Mouse (Mus musculus) CH12.LX (cell line): ENCODE measurements around the gene Fam90a1a. TPM values are rescaled to one million over a fixed set of nuclear protein-coding genes. Genes with fewer than 3 reads are reported as not detected.
A peak's percentile ranks its signal among the peaks of the same experiment; 100 is the strongest.

ENCODE experiments used
- DNase-seq: peaks from one replicate; pipeline ENCODE4 v3.0.0-alpha.2; 2013; ENCODE audit errors: extremely low read depth
- H3K27ac ChIP-seq: 2 replicates; pipeline ENCODE4 v1.5.1; 2012; ENCODE audit warnings: low read depth, mild to moderate bottlenecking, control low read depth, moderate library complexity; ENCODE audit not compliant: insufficient read depth
- H3K27me3 ChIP-seq: replicated peaks from 2 replicates; pipeline ENCODE3; 2012; ENCODE audit warnings: inconsistent platforms
- H3K36me3 ChIP-seq, 2 experiments: replicated peaks in 1 of 2; 2 replicates each; pipeline versions ENCODE3 to v1.6.1; 2012; ENCODE audit warnings: inconsistent platforms in 1 of 2, low read length in 1 of 2, mild to moderate bottlenecking in 1 of 2, mixed read lengths in 1 of 2, moderate library complexity in 1 of 2; ENCODE audit not compliant: control insufficient read depth in 1 of 2, insufficient read depth in 1 of 2
- H3K4me1 ChIP-seq, 2 experiments: 2 replicates each; pipeline ENCODE4 v1.6.1; 2012; ENCODE audit warnings: inconsistent platforms in 1 of 2, moderate library complexity in 1 of 2; ENCODE audit not compliant: insufficient read depth in 2 of 2, control insufficient read depth in 1 of 2
- H3K4me2 ChIP-seq: 2 replicates; pipeline ENCODE4 v1.6.1; 2012; ENCODE audit warnings: low read depth, mild to moderate bottlenecking, control low read depth; ENCODE audit not compliant: poor library complexity, insufficient read depth, severe bottlenecking
- H3K4me3 ChIP-seq, 3 experiments: fragments of 150-350 bp in 1 of 3; sonication (generic) in 1 of 3; replicated peaks in 1 of 3; 2 replicates each; pipeline versions ENCODE3 to v1.5.1; 2011 to 2012; ENCODE audit warnings: low read depth in 2 of 3, low read length in 2 of 3, mild to moderate bottlenecking in 2 of 3, moderate library complexity in 2 of 3, control low read depth in 1 of 3, improper control_type of control experiment in 1 of 3, inconsistent platforms in 1 of 3, mixed read lengths in 1 of 3; ENCODE audit not compliant: poor library complexity in 1 of 3
- H3K79me2 ChIP-seq: replicated peaks from 2 replicates; pipeline ENCODE4 v1.6.1; 2012; ENCODE audit warnings: mild to moderate bottlenecking, moderate library complexity; ENCODE audit not compliant: control insufficient read depth, poor library complexity, insufficient read depth, severe bottlenecking; ENCODE audit errors: extremely low read depth
- H3K9ac ChIP-seq: 2 replicates; pipeline ENCODE4 v1.6.1; 2012; ENCODE audit warnings: low read depth, mild to moderate bottlenecking, control low read depth, moderate library complexity; ENCODE audit not compliant: insufficient read depth
- H3K9me3 ChIP-seq: replicated peaks from 2 replicates; pipeline ENCODE3; 2012; ENCODE audit warnings: low read length, inconsistent platforms, mixed read lengths
- BHLHE40 ChIP-seq: IDR thresholded peaks from 2 replicates; pipeline ENCODE4 v1.6.1; 2011; ENCODE audit warnings: mild to moderate bottlenecking, low read depth, low read length, improper control_type of control experiment
- CTCF ChIP-seq, 2 experiments: IDR thresholded peaks in 1 of 2; conservative IDR thresholded peaks in 1 of 2; 2 replicates each; pipeline ENCODE4 v1.5.1; 2011 to 2012; ENCODE audit warnings: low read depth in 2 of 2, low read length in 2 of 2, improper control_type of control experiment in 1 of 2, inconsistent platforms in 1 of 2, mild to moderate bottlenecking in 1 of 2, moderate library complexity in 1 of 2
- EP300 ChIP-seq: IDR thresholded peaks from 2 replicates; pipeline ENCODE4 v1.6.1; 2011; ENCODE audit warnings: low read length, improper control_type of control experiment
- ETS1 ChIP-seq: conservative IDR thresholded peaks from 2 replicates; pipeline ENCODE4 v1.6.1; 2012; ENCODE audit warnings: low read depth, mild to moderate bottlenecking, inconsistent platforms, low read length, improper control_type of control experiment, moderate library complexity
- GABPA ChIP-seq: IDR thresholded peaks from 2 replicates; pipeline ENCODE4 v1.6.1; 2012; ENCODE audit warnings: low read depth, low read length, improper control_type of control experiment, inconsistent platforms; ENCODE audit not compliant: insufficient replicate concordance
- HCFC1 ChIP-seq: IDR thresholded peaks from 2 replicates; pipeline ENCODE4 v1.6.1; 2012; ENCODE audit warnings: low read depth, mild to moderate bottlenecking, inconsistent platforms, low read length, improper control_type of control experiment
- JUN ChIP-seq: IDR thresholded peaks from 2 replicates; pipeline ENCODE4 v1.6.1; 2011; ENCODE audit warnings: low read depth, mild to moderate bottlenecking, low read length, improper control_type of control experiment, moderate library complexity; ENCODE audit not compliant: insufficient read depth
- KAT2A ChIP-seq: IDR thresholded peaks from 2 replicates; pipeline ENCODE4 v1.6.1; 2012; ENCODE audit warnings: low read length, improper control_type of control experiment, inconsistent platforms; ENCODE audit not compliant: insufficient replicate concordance
- MAX ChIP-seq: IDR thresholded peaks from 2 replicates; pipeline ENCODE4 v1.6.1; 2011; ENCODE audit warnings: low read length, improper control_type of control experiment
- MAZ ChIP-seq: IDR thresholded peaks from 2 replicates; pipeline ENCODE4 v1.6.1; 2012; ENCODE audit warnings: low read depth, mild to moderate bottlenecking, inconsistent platforms, low read length, improper control_type of control experiment, moderate library complexity
- MEF2A ChIP-seq: IDR thresholded peaks from 2 replicates; pipeline ENCODE4 v1.6.1; 2014; ENCODE audit warnings: low read depth, mild to moderate bottlenecking, inconsistent platforms, low read length, improper control_type of control experiment, borderline replicate concordance
- NRF1 ChIP-seq: IDR thresholded peaks from 2 replicates; pipeline ENCODE4 v1.6.1; 2014; ENCODE audit warnings: low read depth, mild to moderate bottlenecking, inconsistent platforms, low read length, improper control_type of control experiment, moderate library complexity
- PAX5 ChIP-seq: IDR thresholded peaks from 2 replicates; pipeline ENCODE4 v1.6.1; 2012; ENCODE audit warnings: low read length, inconsistent platforms, mixed read lengths
- POLR2A ChIP-seq: IDR thresholded peaks from 2 replicates; pipeline ENCODE4 v1.6.1; 2011; ENCODE audit warnings: low read depth, mild to moderate bottlenecking, improper control_type of control experiment, low read length
- POLR2AphosphoS2 ChIP-seq: IDR thresholded peaks from 2 replicates; pipeline ENCODE4 v1.6.1; 2011; ENCODE audit warnings: low read depth, low read length, improper control_type of control experiment
- RAD21 ChIP-seq: IDR thresholded peaks from 2 replicates; pipeline ENCODE4 v1.6.1; 2011; ENCODE audit warnings: low read depth, mild to moderate bottlenecking, low read length, improper control_type of control experiment, moderate library complexity
- RCOR1 ChIP-seq: conservative IDR thresholded peaks from 2 replicates; pipeline ENCODE4 v1.6.1; 2012; ENCODE audit warnings: low read depth, mild to moderate bottlenecking, inconsistent platforms, low read length, improper control_type of control experiment
- SMC3 ChIP-seq: IDR thresholded peaks from 2 replicates; pipeline ENCODE4 v1.6.1; 2011; ENCODE audit warnings: low read depth, low read length, improper control_type of control experiment
- TBP ChIP-seq: conservative IDR thresholded peaks from 2 replicates; pipeline ENCODE4 v1.6.1; 2011; ENCODE audit warnings: low read depth, low read length, improper control_type of control experiment
- UBTF ChIP-seq: IDR thresholded peaks from 2 replicates; pipeline ENCODE4 v1.6.1; 2012; ENCODE audit warnings: low read depth, mild to moderate bottlenecking, inconsistent platforms, low read length, improper control_type of control experiment, moderate library complexity
- USF2 ChIP-seq: conservative IDR thresholded peaks from 2 replicates; pipeline ENCODE4 v1.6.1; 2011; ENCODE audit warnings: low read depth, low read length, improper control_type of control experiment
- ZC3H11A ChIP-seq: IDR thresholded peaks from 2 replicates; pipeline ENCODE4 v1.6.1; 2012; ENCODE audit warnings: low read depth, mild to moderate bottlenecking, inconsistent platforms, low read length, improper control_type of control experiment
- ZNF384 ChIP-seq: IDR thresholded peaks from 2 replicates; pipeline ENCODE4 v1.6.1; 2012; ENCODE audit warnings: low read depth, low read length, improper control_type of control experiment, inconsistent platforms
- dilution Hi-C: fragments of 300-500 bp; cut with MboI; formaldehyde crosslinking; loops from 2 replicates; pipeline ENCODE4 v1.14.3; 2020; ENCODE audit warnings: low sequenced_read_pairs; ENCODE audit not compliant: extremely low pct_unique_long_range_greater_than_20kb, extremely low pct_ligation_motif_present
- in situ Hi-C: fragments of 300-500 bp; cut with MboI; formaldehyde crosslinking; loops from 3 replicates; pipeline ENCODE4 v1.14.3; 2019; ENCODE audit warnings: low sequenced_read_pairs, low pct_ligation_motif_present, low pct_unique_long_range_greater_than_20kb, mixed read lengths
- polyA plus RNA-seq: library from polyadenylated mRNA; unstranded; fragments of >175 nt; gene quantifications from 2 replicates; pipeline ENCODE4 v1.2.1, GENCODE M21; 2012; ENCODE audit warnings: low read depth; ENCODE audit not compliant: insufficient read length
- total RNA-seq, 2 experiments: library from RNA; depleted of rRNA; stranded (reverse); fragments of 300-350 nt in 1 of 2; fragments of >200 nt in 1 of 2; gene quantifications; 2 replicates each; pipeline ENCODE4 v1.2.3; 2012 to 2014

Gene Fam90a1a
- total and polyA plus RNA-seq, 3 experiments = not detected

DNA sequence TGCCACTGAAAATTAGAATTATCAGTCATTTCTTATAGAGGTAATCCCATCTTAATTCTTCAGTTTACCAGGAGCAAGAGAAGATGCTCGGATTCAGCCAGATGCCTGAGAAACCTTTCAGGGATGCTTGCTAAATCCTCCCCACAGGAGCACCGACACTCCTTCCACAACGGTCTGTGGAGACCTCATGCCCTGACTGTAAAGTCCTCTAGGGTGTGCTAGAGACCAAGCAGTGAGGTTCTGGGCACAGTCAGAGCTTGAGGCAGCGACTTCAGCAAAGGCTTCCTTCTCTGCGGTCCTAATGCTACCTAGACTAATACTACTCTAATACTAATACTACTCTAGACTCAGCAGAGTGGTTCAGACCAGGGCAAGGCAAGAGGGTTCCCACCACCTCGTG lies 33.7 kb downstream of the Fam90a1a start:
- no peak overlapping the region for H3K9ac ChIP-seq
- no peaks in the 10 kb centered on the region for H3K79me2 ChIP-seq
- in situ Hi-C loops = no loop called here
- no peak overlapping the region for H3K4me3 ChIP-seq
- H3K27me3 ChIP-seq = peaks cover 10% of the 10 kb centered on the region
- H3K27ac ChIP-seq = no peak overlapping the region
- no peaks in the 10 kb centered on the region for H3K4me1 ChIP-seq
- DNase-seq = peak; percentile 43
- H3K4me2 ChIP-seq = no peak overlapping the region
- TF ChIP-seq JUN = no peak
- TF ChIP-seq NRF1 = no peak
- TF ChIP-seq ZNF384 = no peak
- no peak for TF ChIP-seq MAX
- peak; percentile 74 for TF ChIP-seq SMC3
- TF ChIP-seq ETS1 = no peak
- no peak for TF ChIP-seq UBTF
- peak; percentile 87 for TF ChIP-seq RAD21
- no peak for TF ChIP-seq MAZ
- no peak for TF ChIP-seq PAX5
- peak; percentile 46 to 83 for TF ChIP-seq CTCF (conservative IDR thresholded peaks at IDR 0.05 in 1 of 2, IDR thresholded peaks at IDR 0.05 in 1 of 2; ENCODE audit: low read depth in 2 of 2, low read length in 2 of 2)
- peaks cover 5 to 12% of the 10 kb centered on the region in 2 experiments for H3K36me3 ChIP-seq
- dilution Hi-C loops = no loop called here
- no peaks in the 10 kb centered on the region for H3K9me3 ChIP-seq

DNA sequence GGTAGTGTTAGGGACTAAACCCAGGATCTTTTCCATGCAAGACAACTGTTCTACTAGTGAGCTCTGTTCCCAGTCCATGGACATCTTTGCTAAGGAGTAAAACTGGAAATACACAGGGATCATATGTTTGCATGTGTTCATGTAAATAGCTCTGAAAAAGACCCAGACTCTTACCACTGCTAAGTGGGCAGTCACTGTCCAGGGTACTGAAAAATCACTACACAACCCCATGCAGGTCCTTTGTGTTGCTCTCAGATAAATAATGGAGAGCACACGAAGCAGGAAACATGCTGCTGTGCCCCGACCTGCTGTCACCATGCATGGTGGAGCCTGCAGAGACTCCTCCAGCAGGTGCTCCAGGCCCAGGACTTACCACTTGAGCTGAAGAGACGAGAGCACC lies 36.7 kb downstream of the Fam90a1a start:
- in situ Hi-C loops = no loop called here
- dilution Hi-C loops = no loop called here
- Histone ChIP-seq H3K4me1 (no peaks in the 10 kb centered on the region), H3K79me2 (no peaks in the 10 kb centered on the region), H3K4me2 (no peak overlapping the region), H3K27me3 (peaks cover 13% of the 10 kb centered on the region), H3K36me3 (peaks cover 14 to 27% of the 10 kb centered on the region in 2 experiments), H3K4me3 (no peak overlapping the region), H3K9ac (no peak overlapping the region), H3K9me3 (no peaks in the 10 kb centered on the region), H3K27ac (no peak overlapping the region)
- TF ChIP-seq ETS1 = no peak
- TF ChIP-seq HCFC1 = no peak
- TF ChIP-seq GABPA = no peak
- TF ChIP-seq USF2 = no peak
- no peak for TF ChIP-seq RCOR1
- TF ChIP-seq EP300 = no peak
- TF ChIP-seq POLR2AphosphoS2 = no peak
- no peak for TF ChIP-seq BHLHE40
- TF ChIP-seq MAZ = no peak
- TF ChIP-seq POLR2A = no peak
- no peak for TF ChIP-seq MAX
- TF ChIP-seq ZC3H11A = no peak
- TF ChIP-seq TBP = no peak
- TF ChIP-seq MEF2A = no peak
- TF ChIP-seq KAT2A = no peak
- no peak for TF ChIP-seq RAD21
- no peak for TF ChIP-seq UBTF
- TF ChIP-seq SMC3 = no peak
- DNase-seq = no peak
